ENCODE assay signal across 22 mouse cellular contexts in genomic region chr14:25639979-25640378, GRCm38 (mm10). TPM values are rescaled to one million over a fixed set of nuclear protein-coding genes. Genes with fewer than 3 reads are reported as not detected.
A peak's percentile ranks its signal among the peaks of the same experiment; 100 is the strongest.
DNase-seq lines count a peak whose midpoint lies in the region; ATAC-seq lines count a peak whose summit lies in the region.
"Had no signal": no experiment of that assay in that cellular context is flagged by ENCODE, and none has a peak within 500 bp of the region (broad histone marks: within the 10 kb centered on the region; RNA-seq: fewer than 3 reads in every experiment).

No protein-coding gene starts in this region.

- 0 out of 2 replicates have a peak overlapping the region, but pooled peaks have one; percentile 54 for H3K27ac ChIP-seq in forebrain, embryonic 10.5 days
- H3K27ac ChIP-seq in forebrain, embryonic 15.5 days (replicated peaks): no peak overlapping the region
- H3K27ac ChIP-seq in heart, embryonic 15.5 days: peak overlapping the region; percentile 85
- peak overlapping the region; percentile 41; the same call in 1 of the 2 replicates for H3K27ac ChIP-seq in limb, embryonic 12.5 days
- no peak overlapping the region for H3K27ac ChIP-seq in limb, embryonic 10.5 days
- no peak overlapping the region; the same call in 1 of the 2 replicates for H3K27ac ChIP-seq in neural tube, embryonic 13.5 days (replicated peaks)
- H3K27ac ChIP-seq: embryonic facial prominence, embryonic 15.5 days; macrophage had no signal

- DNase-seq in forebrain, embryonic 10.5 days (ENCODE audit: extremely low spot score, low spot score): no peak
- DNase-seq in heart, postnatal 36 days: no peak
- DNase-seq in limb, embryonic 10.5 days (ENCODE audit: low spot score): no peak
- DNase-seq in neural tube, embryonic 10.5 days (ENCODE audit: extremely low spot score, low spot score): no peak
- DNase-seq: cerebellum, postnatal 14 days; embryo, embryonic 11 days; gastrocnemius, postnatal 36 days; kidney, adult 2 months; kidney, postnatal 14 days; lung, embryonic 14.5 days; retina, postnatal 1 day; right cerebral cortex, postnatal 4 days; thymus, postnatal 36 days had no signal

- no peak overlapping the region for H3K4me3 ChIP-seq in forebrain, embryonic 10.5 days
- H3K4me3 ChIP-seq in forebrain, embryonic 15.5 days: no peak overlapping the region
- H3K4me3 ChIP-seq in heart, embryonic 15.5 days: no peak overlapping the region
- H3K4me3 ChIP-seq in limb, embryonic 12.5 days (replicated peaks): no peak overlapping the region
- H3K4me3 ChIP-seq in limb, embryonic 10.5 days: no peak overlapping the region
- no peak overlapping the region for H3K4me3 ChIP-seq in neural tube, embryonic 13.5 days
- H3K4me3 ChIP-seq: embryonic facial prominence, embryonic 15.5 days; forebrain, embryonic 12.5 days; limb, embryonic 15.5 days had no signal

- H3K36me3 ChIP-seq in forebrain, embryonic 10.5 days (replicated peaks): peaks cover 99% of the 10 kb centered on the region
- peaks cover 51% of the 10 kb centered on the region for H3K36me3 ChIP-seq in forebrain, embryonic 15.5 days
- H3K36me3 ChIP-seq in heart, embryonic 15.5 days: peaks cover 36% of the 10 kb centered on the region
- peaks cover 100% of the 10 kb centered on the region for H3K36me3 ChIP-seq in limb, embryonic 12.5 days
- H3K36me3 ChIP-seq in limb, embryonic 10.5 days: peaks cover 100% of the 10 kb centered on the region
- H3K36me3 ChIP-seq in neural tube, embryonic 13.5 days: peaks cover 84% of the 10 kb centered on the region

- WGBS in forebrain, embryonic 10.5 days: 87% methylated on average over 3 of the region's 3 CpGs
- 90% methylated on average over 3 of the region's 3 CpGs for WGBS in forebrain, embryonic 15.5 days
- WGBS in heart, embryonic 15.5 days: 70% methylated on average over 3 of the region's 3 CpGs
- WGBS in limb, embryonic 12.5 days: 83% methylated on average over 3 of the region's 3 CpGs
- WGBS in limb, embryonic 10.5 days: 84% methylated on average over 3 of the region's 3 CpGs
- 91% methylated on average over 3 of the region's 3 CpGs for WGBS in neural tube, embryonic 13.5 days

- H3K4me2 ChIP-seq in forebrain, embryonic 15.5 days (replicated peaks): no peak overlapping the region
- no peak overlapping the region for H3K4me2 ChIP-seq in heart, embryonic 15.5 days
- no peak overlapping the region for H3K4me2 ChIP-seq in limb, embryonic 12.5 days
- H3K4me2 ChIP-seq in neural tube, embryonic 13.5 days: no peak overlapping the region
- H3K4me2 ChIP-seq: embryonic facial prominence, embryonic 15.5 days; forebrain, embryonic 12.5 days; limb, embryonic 15.5 days; lung, embryonic 14.5 days had no signal

- intact Hi-C loops in heart, postnatal 36 days (cut with DNase I): loop anchor here (2.0 kb wide), 1 partner anchor 53 kb away; no protein-coding TSS in a partner anchor

- no peaks in the 10 kb centered on the region for H3K9me3 ChIP-seq in forebrain, embryonic 10.5 days
- no peaks in the 10 kb centered on the region for H3K9me3 ChIP-seq in forebrain, embryonic 15.5 days
- no peaks in the 10 kb centered on the region for H3K9me3 ChIP-seq in heart, embryonic 15.5 days (replicated peaks)
- no peaks in the 10 kb centered on the region for H3K9me3 ChIP-seq in limb, embryonic 12.5 days
- no peaks in the 10 kb centered on the region for H3K9me3 ChIP-seq in limb, embryonic 10.5 days (replicated peaks)
- H3K9me3 ChIP-seq in neural tube, embryonic 13.5 days: no peaks in the 10 kb centered on the region
- H3K9me3 ChIP-seq: embryonic facial prominence, embryonic 15.5 days; forebrain, embryonic 12.5 days; limb, embryonic 15.5 days had no signal

- H3K4me1 ChIP-seq in forebrain, embryonic 10.5 days: peaks cover 34% of the 10 kb centered on the region
- H3K4me1 ChIP-seq in forebrain, embryonic 15.5 days: peaks cover 20% of the 10 kb centered on the region
- peaks cover 68% of the 10 kb centered on the region for H3K4me1 ChIP-seq in heart, embryonic 15.5 days (replicated peaks)
- peaks cover 21% of the 10 kb centered on the region for H3K4me1 ChIP-seq in limb, embryonic 12.5 days (replicated peaks)
- peaks cover 10% of the 10 kb centered on the region; the same call in 1 of the 2 replicates for H3K4me1 ChIP-seq in limb, embryonic 10.5 days
- peaks cover 65% of the 10 kb centered on the region for H3K4me1 ChIP-seq in neural tube, embryonic 13.5 days (replicated peaks)

- H3K9ac ChIP-seq in forebrain, embryonic 15.5 days (replicated peaks): no peak overlapping the region
- H3K9ac ChIP-seq in heart, embryonic 15.5 days: no peak overlapping the region
- H3K9ac ChIP-seq in limb, embryonic 12.5 days (replicated peaks): no peak overlapping the region
- 0 out of 2 replicates have a peak overlapping the region, but pooled peaks have one; percentile 22 for H3K9ac ChIP-seq in neural tube, embryonic 13.5 days
- H3K9ac ChIP-seq: embryonic facial prominence, embryonic 15.5 days; forebrain, embryonic 12.5 days; limb, embryonic 15.5 days; lung, embryonic 14.5 days had no signal

- H3K27me3 ChIP-seq in forebrain, embryonic 10.5 days (ENCODE audit: poor library complexity, severe bottlenecking): no peaks in the 10 kb centered on the region
- no peaks in the 10 kb centered on the region for H3K27me3 ChIP-seq in forebrain, embryonic 15.5 days
- H3K27me3 ChIP-seq in heart, embryonic 15.5 days: no peaks in the 10 kb centered on the region
- H3K27me3 ChIP-seq in limb, embryonic 12.5 days: no peaks in the 10 kb centered on the region
- no peaks in the 10 kb centered on the region for H3K27me3 ChIP-seq in limb, embryonic 10.5 days (ENCODE audit: low read depth, poor library complexity, severe bottlenecking)
- no peaks in the 10 kb centered on the region for H3K27me3 ChIP-seq in neural tube, embryonic 13.5 days
- H3K27me3 ChIP-seq: embryonic facial prominence, embryonic 15.5 days; forebrain, embryonic 12.5 days; limb, embryonic 15.5 days had no signal

- ATAC-seq in forebrain, embryonic 15.5 days (replicated peaks): no peak
- no peak for ATAC-seq in heart, embryonic 15.5 days (replicated peaks; ENCODE audit: insufficient number of reproducible peaks, insufficient read depth, low FRiP score, low read depth)
- ATAC-seq in limb, embryonic 12.5 days (ENCODE audit: insufficient number of reproducible peaks, insufficient read depth, low FRiP score, low TSS enrichment, low read depth): no peak
- ATAC-seq in neural tube, embryonic 13.5 days (ENCODE audit: low read depth): no peak
- ATAC-seq: hindbrain, embryonic 16.5 days had no signal

RNA-seq across cellular contexts. Expression of gene Ppif, which starts 54.0 kb away (rescaled TPM):
- polyA plus RNA-seq in forebrain, embryonic 10.5 days (2016; fragmentation: Nextera tagmentation; extraction: Ambion mirVana): 65.8 and 71.0 TPM in 2 replicates
- 21.5 and 24.3 TPM in 2 replicates for polyA plus RNA-seq in forebrain, embryonic 15.5 days (2015; fragmentation: Nextera tagmentation; extraction: Ambion mirVana)
- 102 and 108 TPM in 2 replicates for polyA plus RNA-seq in heart, embryonic 15.5 days (2015; fragmentation: Nextera tagmentation; extraction: Ambion mirVana)
- total RNA-seq in heart, postnatal 36 days (2021): 100 to 1,000 TPM; 294 to 308 TPM
- polyA plus RNA-seq in limb, embryonic 12.5 days (2016; fragmentation: Nextera tagmentation; extraction: Ambion mirVana): 29.2 and 32.9 TPM in 2 replicates
- polyA plus RNA-seq in limb, embryonic 10.5 days (2016; fragmentation: Nextera tagmentation; extraction: Ambion mirVana): 56.8 and 67.3 TPM in 2 replicates
- 27.6 and 31.0 TPM in 2 replicates for polyA plus RNA-seq in neural tube, embryonic 13.5 days (2015; fragmentation: Nextera tagmentation; extraction: Ambion mirVana)

Comparison
In these comparisons a context has a peak if more than half of its experiments do, and no peak if none do; other contexts are left out.
1. H3K27ac ChIP-seq: peak in forebrain, embryonic 10.5 days (single experiment), heart, embryonic 15.5 days (single experiment) and limb, embryonic 12.5 days (single experiment); none in forebrain, embryonic 15.5 days (single experiment), limb, embryonic 10.5 days (single experiment) and neural tube, embryonic 13.5 days (single experiment).